Mouse (Mus musculus): ENCODE measurements around the gene Myo15b. TPM values are rescaled to one million over a fixed set of nuclear protein-coding genes. Genes with fewer than 3 reads are reported as not detected.

Gene Myo15b
- polyA plus RNA-seq (2014; fragmentation: Nextera tagmentation; extraction: Ambion mirVana) = 32.9 and 44.8 TPM in 2 replicates

- 0 out of 2 replicates have a peak, but pooled peaks cover 12% of the 10 kb centered on the region for H3K36me3 ChIP-seq (ENCODE audit: control insufficient read depth, insufficient read depth, low read length)
- peak within 1 kb of the TSS; percentile 35 for H3K4me3 ChIP-seq (ENCODE audit: low read depth, low read length)
- H3K9me3 ChIP-seq (ENCODE audit: control insufficient read depth, low read length) = 0 out of 2 replicates have a peak, but pooled peaks cover 5% of the 10 kb centered on the region
- H3K27me3 ChIP-seq (replicated peaks; ENCODE audit: control insufficient read depth, insufficient read depth, low read length) = peaks cover 40% of the 10 kb centered on the region
- DNase-seq (ENCODE audit: low spot score) = no peak
- peak within 1 kb of the TSS; percentile 59 for H3K4me2 ChIP-seq (ENCODE audit: low read length)
- ATAC-seq (replicated peaks; ENCODE audit: low FRiP score, low TSS enrichment, low read depth) = no peak
- peaks cover 6% of the 10 kb centered on the region for H3K4me1 ChIP-seq (replicated peaks; ENCODE audit: control insufficient read depth, insufficient read depth, low read length)
- WGBS = 23% methylated on average over 27 of the region's 27 CpGs
- H3K9ac ChIP-seq (ENCODE audit: low read length) = peak within 1 kb of the TSS; percentile 11; the same call in 1 of the 2 replicates
- no peak within 1 kb of the TSS for H3K27ac ChIP-seq (ENCODE audit: low read depth)
Measured at GRCm38 (mm10) chr11:115858354-115858753, at the start of gene Myo15b. Gene Myo15b, plus strand, starts transcription at chr11:115858406.

DNA sequence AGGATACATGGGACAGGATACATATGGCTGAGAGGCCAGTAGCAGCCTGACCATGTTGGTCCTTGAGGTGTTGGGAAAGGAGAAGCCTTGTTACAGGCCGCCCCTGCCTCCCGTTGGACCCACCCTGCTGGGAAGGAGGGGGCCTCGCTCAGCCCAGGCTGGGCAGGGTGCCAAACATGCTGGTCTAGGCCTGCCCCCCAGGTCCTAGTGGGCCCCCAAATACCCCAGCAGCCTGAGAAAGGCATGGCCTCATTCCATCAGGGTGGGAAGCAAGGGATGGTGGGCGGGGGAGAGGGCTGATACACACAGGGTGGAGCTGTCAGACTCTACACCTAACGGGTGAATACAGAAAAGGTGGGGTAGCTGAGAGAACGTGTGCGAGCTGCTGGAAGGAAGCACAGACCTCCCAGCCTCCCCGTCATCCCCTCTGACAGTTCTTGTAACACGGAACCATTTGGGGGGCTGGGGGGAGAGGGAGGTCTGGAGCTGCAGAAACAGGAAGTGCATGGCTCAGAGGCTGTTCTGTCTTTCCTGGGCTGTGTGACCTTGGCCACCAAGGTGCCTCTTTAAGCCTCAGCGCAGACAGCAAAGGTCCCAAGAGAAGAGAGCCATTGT, 49.4 kb upstream of the Myo15b start:
- peak overlapping the region; percentile 44; the same call in 1 of the 2 replicates for H3K27ac ChIP-seq (ENCODE audit: low read depth)
- peaks cover 46% of the 10 kb centered on the region for H3K36me3 ChIP-seq (ENCODE audit: control insufficient read depth, insufficient read depth, low read length)
- H3K4me2 ChIP-seq (ENCODE audit: low read length) = peak overlapping the region; percentile 24
- H3K9me3 ChIP-seq (ENCODE audit: control insufficient read depth, low read length) = no peaks in the 10 kb centered on the region
- WGBS = 33% methylated on average over 10 of the region's 10 CpGs
- H3K4me3 ChIP-seq (ENCODE audit: low read depth, low read length) = 0 out of 2 replicates have a peak overlapping the region, but pooled peaks have one; percentile 0
- H3K4me1 ChIP-seq (replicated peaks; ENCODE audit: control insufficient read depth, insufficient read depth, low read length) = peaks cover 40% of the 10 kb centered on the region
- no peak overlapping the region; the same call in 1 of the 2 replicates for H3K9ac ChIP-seq (ENCODE audit: low read length)
- H3K27me3 ChIP-seq (replicated peaks; ENCODE audit: control insufficient read depth, insufficient read depth, low read length) = no peaks in the 10 kb centered on the region
- no peak for DNase-seq (ENCODE audit: low spot score)
- no peak for ATAC-seq (replicated peaks; ENCODE audit: low FRiP score, low TSS enrichment, low read depth)

DNA sequence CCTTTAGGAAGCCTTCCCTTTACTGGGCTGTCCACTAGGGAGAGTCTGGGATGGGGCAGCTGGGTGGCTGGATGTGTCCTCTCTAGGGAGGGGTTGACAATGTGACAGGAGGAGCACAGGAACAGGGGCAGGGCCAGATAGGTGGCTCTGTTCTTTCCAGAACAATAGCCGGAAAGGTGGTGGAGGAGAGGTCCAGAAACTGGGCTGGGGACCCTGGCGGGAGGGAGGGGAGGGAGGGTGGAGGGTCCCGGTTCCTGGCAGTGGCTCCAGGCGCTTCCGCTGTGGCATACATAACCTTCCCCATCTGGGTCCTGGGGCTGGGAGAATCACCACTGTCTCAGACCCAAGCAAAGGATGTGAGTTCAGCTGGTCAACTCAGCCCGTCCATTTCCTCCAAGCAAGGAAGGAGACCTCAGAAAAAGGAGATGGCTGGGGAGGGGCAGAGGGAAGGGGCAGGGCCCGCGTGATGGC, 48.9 kb upstream of the Myo15b start:
- no peak for ATAC-seq (replicated peaks; ENCODE audit: low FRiP score, low TSS enrichment, low read depth)
- Histone ChIP-seq H3K4me2 (ENCODE audit: low read length) (peak overlapping the region; percentile 24), H3K4me1 (replicated peaks; ENCODE audit: control insufficient read depth, insufficient read depth, low read length) (peaks cover 40% of the 10 kb centered on the region), H3K27me3 (replicated peaks; ENCODE audit: control insufficient read depth, insufficient read depth, low read length) (no peaks in the 10 kb centered on the region), H3K9me3 (ENCODE audit: control insufficient read depth, low read length) (no peaks in the 10 kb centered on the region), H3K27ac (ENCODE audit: low read depth) (peak overlapping the region; percentile 44; the same call in 1 of the 2 replicates), H3K36me3 (ENCODE audit: control insufficient read depth, insufficient read depth, low read length) (peaks cover 40% of the 10 kb centered on the region), H3K4me3 (ENCODE audit: low read depth, low read length) (no peak overlapping the region), H3K9ac (ENCODE audit: low read length) (peak overlapping the region; percentile 16; the same call in 1 of the 2 replicates)
- DNase-seq (ENCODE audit: low spot score) = no peak
- 51% methylated on average over 8 of the region's 8 CpGs for WGBS

DNA sequence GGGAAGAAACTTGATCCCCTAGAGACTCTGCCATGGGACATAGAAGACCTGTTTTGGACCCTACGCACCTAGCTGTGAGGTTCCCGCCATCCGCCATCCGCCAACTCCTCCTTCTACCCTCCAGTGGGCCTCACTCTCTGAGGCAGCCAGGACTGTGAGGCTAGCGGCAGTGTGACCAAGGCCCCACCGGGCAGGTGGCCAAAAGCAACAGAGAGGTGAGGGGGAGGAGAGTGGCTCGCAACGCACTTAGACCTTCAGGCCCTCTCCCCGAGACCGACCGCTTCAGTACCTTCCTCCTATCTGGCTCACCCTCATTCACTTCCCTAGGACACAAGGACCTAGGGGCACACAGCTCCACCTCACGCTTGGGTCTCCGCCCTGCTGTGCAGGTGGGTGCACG, 47.8 kb upstream of the Myo15b start:
- Histone ChIP-seq H3K4me3 (ENCODE audit: low read depth, low read length) (no peak overlapping the region), H3K9ac (ENCODE audit: low read length) (0 out of 2 replicates have a peak overlapping the region, but pooled peaks have one; percentile 5), H3K36me3 (ENCODE audit: control insufficient read depth, insufficient read depth, low read length) (peaks cover 30% of the 10 kb centered on the region), H3K4me2 (ENCODE audit: low read length) (peak overlapping the region; percentile 24), H3K9me3 (ENCODE audit: control insufficient read depth, low read length) (no peaks in the 10 kb centered on the region), H3K27ac (ENCODE audit: low read depth) (no peak overlapping the region), H3K4me1 (replicated peaks; ENCODE audit: control insufficient read depth, insufficient read depth, low read length) (peaks cover 42% of the 10 kb centered on the region), H3K27me3 (replicated peaks; ENCODE audit: control insufficient read depth, insufficient read depth, low read length) (no peaks in the 10 kb centered on the region)
- no peak for ATAC-seq (replicated peaks; ENCODE audit: low FRiP score, low TSS enrichment, low read depth)
- no peak for DNase-seq (ENCODE audit: low spot score)
- WGBS = 72% methylated on average over 14 of the region's 14 CpGs

DNA sequence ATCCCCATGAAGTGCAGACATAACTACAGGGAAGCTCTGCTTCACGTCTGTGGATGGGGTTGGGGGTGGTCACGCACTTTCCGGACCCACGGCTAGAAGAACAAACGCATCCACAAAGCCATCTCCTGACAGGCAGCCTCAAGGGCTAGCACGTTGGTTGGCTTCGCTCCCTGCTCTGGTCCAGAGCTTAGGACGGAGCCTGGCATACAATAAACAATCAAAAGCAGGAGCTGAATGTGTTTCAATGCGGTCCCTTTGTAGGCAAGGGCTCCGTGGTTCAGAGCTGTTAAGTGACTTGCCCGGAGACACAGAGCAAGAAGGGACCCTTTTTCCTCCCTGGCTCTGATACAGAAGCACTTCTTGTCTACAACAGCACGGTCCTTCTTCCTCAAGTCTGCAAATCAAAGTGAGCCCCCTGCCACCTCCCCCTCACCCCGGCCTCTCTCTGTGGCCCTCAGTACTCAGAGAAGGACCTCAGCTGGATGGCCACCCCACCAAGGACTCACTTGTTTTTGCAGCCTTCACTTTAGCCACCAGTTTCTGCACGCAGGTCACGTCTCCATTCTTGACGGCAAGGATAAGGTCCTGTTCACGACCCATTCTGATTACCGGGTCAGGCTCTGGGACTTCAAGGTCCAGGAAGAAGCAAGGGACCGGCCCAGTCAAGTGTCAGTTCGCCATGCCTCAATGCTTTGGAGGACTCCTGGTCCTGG, 46.7 kb upstream of the Myo15b start:
- peak overlapping the region; percentile 82; the same call in 1 of the 2 replicates for H3K9ac ChIP-seq (ENCODE audit: low read length)
- H3K9me3 ChIP-seq (ENCODE audit: control insufficient read depth, low read length) = no peaks in the 10 kb centered on the region
- peaks cover 21% of the 10 kb centered on the region; the same call in 1 of the 2 replicates for H3K36me3 ChIP-seq (ENCODE audit: control insufficient read depth, insufficient read depth, low read length)
- peak overlapping the region; percentile 82; the same call in 1 of the 2 replicates for H3K4me3 ChIP-seq (ENCODE audit: low read depth, low read length)
- no peak for ATAC-seq (replicated peaks; ENCODE audit: low FRiP score, low TSS enrichment, low read depth)
- H3K4me2 ChIP-seq (ENCODE audit: low read length) = peak overlapping the region; percentile 80
- no peak for DNase-seq (ENCODE audit: low spot score)
- 74% methylated on average over 20 of the region's 20 CpGs for WGBS
- no peaks in the 10 kb centered on the region for H3K27me3 ChIP-seq (replicated peaks; ENCODE audit: control insufficient read depth, insufficient read depth, low read length)
- peaks cover 46% of the 10 kb centered on the region for H3K4me1 ChIP-seq (replicated peaks; ENCODE audit: control insufficient read depth, insufficient read depth, low read length)
- no peak overlapping the region for H3K27ac ChIP-seq (ENCODE audit: low read depth)

- DNase-seq (ENCODE audit: low spot score) = no peak
- peak overlapping the region; percentile 82 for H3K4me3 ChIP-seq (ENCODE audit: low read depth, low read length)
- H3K4me2 ChIP-seq (ENCODE audit: low read length) = peak overlapping the region; percentile 80
- H3K9me3 ChIP-seq (ENCODE audit: control insufficient read depth, low read length) = no peaks in the 10 kb centered on the region
- peaks cover 46% of the 10 kb centered on the region for H3K4me1 ChIP-seq (replicated peaks; ENCODE audit: control insufficient read depth, insufficient read depth, low read length)
- ATAC-seq (replicated peaks; ENCODE audit: low FRiP score, low TSS enrichment, low read depth) = no peak
- 31% methylated on average over 7 of the region's 7 CpGs for WGBS
- H3K9ac ChIP-seq (ENCODE audit: low read length) = peak overlapping the region; percentile 82; the same call in 1 of the 2 replicates
- no peak overlapping the region for H3K27ac ChIP-seq (ENCODE audit: low read depth)
- H3K36me3 ChIP-seq (ENCODE audit: control insufficient read depth, insufficient read depth, low read length) = peaks cover 19% of the 10 kb centered on the region; the same call in 1 of the 2 replicates
- H3K27me3 ChIP-seq (replicated peaks; ENCODE audit: control insufficient read depth, insufficient read depth, low read length) = no peaks in the 10 kb centered on the region
Measured at GRCm38 (mm10) chr11:115812095-115812494, 46.1 kb upstream of the Myo15b start.

- peak overlapping the region; percentile 80 for H3K4me2 ChIP-seq (ENCODE audit: low read length)
- ATAC-seq (replicated peaks; ENCODE audit: low FRiP score, low TSS enrichment, low read depth) = peak; percentile 16; the same call in 1 of the 2 replicates
- peak overlapping the region; percentile 82 for H3K9ac ChIP-seq (ENCODE audit: low read length)
- peaks cover 15% of the 10 kb centered on the region; the same call in 1 of the 2 replicates for H3K36me3 ChIP-seq (ENCODE audit: control insufficient read depth, insufficient read depth, low read length)
- no peaks in the 10 kb centered on the region for H3K27me3 ChIP-seq (replicated peaks; ENCODE audit: control insufficient read depth, insufficient read depth, low read length)
- H3K4me1 ChIP-seq (replicated peaks; ENCODE audit: control insufficient read depth, insufficient read depth, low read length) = peaks cover 46% of the 10 kb centered on the region
- peak overlapping the region; percentile 71 for H3K27ac ChIP-seq (ENCODE audit: low read depth)
- H3K9me3 ChIP-seq (ENCODE audit: control insufficient read depth, low read length) = no peaks in the 10 kb centered on the region
- H3K4me3 ChIP-seq (ENCODE audit: low read depth, low read length) = peak overlapping the region; percentile 82
- DNase-seq (ENCODE audit: low spot score) = no peak
- 4% methylated on average over 28 of the region's 28 CpGs for WGBS
Measured at GRCm38 (mm10) chr11:115812533-115813420, 45.4 kb upstream of the Myo15b start.
